Mouse (Mus musculus) lung, adult 2 months (tissue): Measurements from ENCODE around the gene Dok4. TPM values are rescaled to one million over a fixed set of nuclear protein-coding genes. Genes with fewer than 3 reads are reported as not detected.

Experiments
- DNase-seq: peaks from one replicate; pipeline ENCODE4 v3.0.0; 2022
- H3K4me1 ChIP-seq: fragments of 200-500 bp; 2 replicates; pipeline ENCODE4 v1.6.1; 2011; ENCODE audit warnings: low read length; ENCODE audit not compliant: control insufficient read depth, insufficient read depth
- H3K4me3 ChIP-seq: fragments of 200-500 bp; replicated peaks from 2 replicates; pipeline ENCODE3; 2011; ENCODE audit warnings: low read depth, mild to moderate bottlenecking, control low read depth, low read length; ENCODE audit errors: extremely low read depth
- CTCF ChIP-seq: fragments of 200-500 bp; IDR thresholded peaks from 2 replicates; pipeline ENCODE4 v1.5.1; 2011; ENCODE audit warnings: mild to moderate bottlenecking, low read length, control low read depth; ENCODE audit not compliant: insufficient read depth
- POLR2A ChIP-seq: fragments of 200-500 bp; IDR thresholded peaks from 2 replicates; pipeline ENCODE4 v1.6.1; 2011; ENCODE audit warnings: low read depth, mild to moderate bottlenecking, control low read depth, low read length, borderline replicate concordance; ENCODE audit errors: extremely low read depth
- WGBS: fragments of 180-500 bp; shearing (Covaris S2); methylation state at CpG from one replicate; pipeline ENCODE4 v1.1.7; 2018; 5-methylcytosine and 5-hydroxymethylcytosine counted together
- polyA plus RNA-seq: library from polyadenylated mRNA; depleted of rRNA; stranded (reverse); fragments of >200 nt; gene quantifications from 2 replicates; pipeline ENCODE4 v1.2.3, GENCODE M21; 2012

Gene Dok4
- polyA plus RNA-seq, 1 experiment: 39.6 TPM

DNA sequence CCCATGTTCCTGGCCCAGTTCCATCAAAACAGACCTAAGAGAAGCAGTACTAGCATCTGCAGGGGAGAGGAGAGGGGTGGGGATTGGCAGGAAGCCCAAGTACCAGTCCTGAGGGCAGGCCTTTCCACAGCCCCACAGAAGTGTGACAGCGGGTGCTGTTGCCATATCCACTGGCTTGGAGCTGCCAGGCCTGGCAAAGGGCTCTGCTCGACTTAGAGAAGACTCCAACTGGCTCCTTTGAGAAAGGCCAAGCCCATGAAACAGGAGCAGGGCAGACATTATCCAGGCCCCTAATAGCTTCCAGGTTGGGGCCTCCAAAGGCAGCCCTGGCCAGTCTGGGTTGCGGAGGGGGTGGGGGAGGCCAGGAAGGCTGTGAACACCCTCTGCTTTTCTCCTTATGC lies 38.6 kb upstream of the Dok4 start:
- WGBS: 30% methylated on average over 3 of the region's 3 CpGs
- no peak overlapping the region for H3K4me3 ChIP-seq
- H3K4me1 ChIP-seq: peaks cover 16% of the 10 kb centered on the region
- TF ChIP-seq POLR2A (no peak), CTCF (no peak)
- no peak for DNase-seq

DNA sequence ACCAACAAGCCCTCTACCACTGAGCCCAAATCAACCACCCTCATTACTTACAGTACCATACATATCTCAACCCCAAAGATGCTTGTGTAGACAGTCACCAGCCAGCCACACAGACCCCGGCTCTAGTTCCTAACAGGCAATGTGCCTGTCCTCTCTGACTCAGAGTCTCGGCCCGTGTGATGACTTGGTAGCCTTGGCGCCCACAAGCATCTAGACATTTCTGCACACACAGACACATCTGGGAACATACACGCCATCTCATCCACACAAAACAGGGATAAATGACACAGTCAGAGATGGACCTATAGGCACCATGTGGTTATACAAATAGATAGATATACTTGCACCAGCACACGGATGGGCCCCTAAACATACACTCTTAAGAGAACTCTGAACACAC lies 38.1 kb upstream of the Dok4 start:
- 78% methylated on average over 6 of the region's 6 CpGs for WGBS
- Histone ChIP-seq H3K4me3 (no peak overlapping the region), H3K4me1 (peaks cover 16% of the 10 kb centered on the region)
- TF ChIP-seq CTCF (no peak), POLR2A (no peak)
- no peak for DNase-seq

DNA sequence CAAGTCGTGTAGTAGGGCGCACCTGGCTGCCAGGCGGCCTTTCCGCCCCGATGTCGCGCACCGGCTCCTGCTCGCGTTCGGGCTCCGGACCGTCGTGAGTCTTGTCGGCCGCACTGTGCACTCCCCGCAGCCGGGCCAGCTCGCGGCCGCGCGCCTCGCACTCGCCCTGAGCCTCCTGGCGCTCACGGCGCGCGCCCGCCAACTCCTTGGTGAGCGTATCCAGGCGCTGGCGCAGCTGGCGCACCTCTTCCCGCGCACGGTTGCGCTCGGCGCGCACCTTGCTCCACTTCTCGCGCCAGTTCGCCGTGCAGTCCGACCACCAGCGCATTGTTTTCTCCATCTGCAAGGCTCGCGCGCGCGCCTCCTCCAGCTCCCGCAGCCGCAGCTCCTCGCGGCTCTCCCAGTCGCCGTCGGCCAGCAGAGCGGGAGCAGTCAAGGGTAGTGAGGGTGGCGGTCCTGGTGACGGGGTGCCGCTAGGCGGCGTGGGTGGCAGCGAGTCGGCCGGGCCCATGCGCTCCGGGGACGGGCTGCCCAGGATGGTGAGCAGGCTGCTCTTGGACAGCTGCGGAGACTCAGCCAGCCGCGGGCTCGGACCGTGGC lies 37.0 kb upstream of the Dok4 start:
- WGBS: 50% methylated on average over 77 of the region's 77 CpGs
- Histone ChIP-seq H3K4me1 (peaks cover 21% of the 10 kb centered on the region), H3K4me3 (peak overlapping the region; percentile 11)
- peak; percentile 70 for DNase-seq
- TF ChIP-seq POLR2A: no peak
- peak; percentile 32 for TF ChIP-seq CTCF

DNA sequence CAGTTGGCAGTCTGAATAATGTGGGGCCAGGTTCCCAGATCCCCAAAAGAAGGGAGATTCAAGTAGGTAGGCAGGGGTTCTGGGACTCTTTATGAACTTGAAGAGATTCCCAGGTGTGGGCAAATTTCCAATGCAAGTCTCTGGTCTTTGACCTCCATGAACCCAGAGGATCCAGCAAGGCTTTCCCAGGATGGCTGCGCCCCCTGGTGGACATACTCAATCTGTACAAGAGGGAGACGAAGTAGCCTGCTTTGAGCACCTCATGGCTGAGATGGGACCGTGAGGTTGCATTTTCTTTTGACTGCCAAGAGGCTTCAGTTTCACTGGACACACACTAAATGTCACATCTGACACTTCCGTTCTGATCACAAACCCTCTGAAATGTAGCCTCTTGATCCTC lies 32.7 kb upstream of the Dok4 start:
- no peak for TF ChIP-seq POLR2A
- peak; percentile 96 for TF ChIP-seq CTCF
- WGBS: 5% methylated on average over 4 of the region's 4 CpGs
- H3K4me3 ChIP-seq: no peak overlapping the region

DNA sequence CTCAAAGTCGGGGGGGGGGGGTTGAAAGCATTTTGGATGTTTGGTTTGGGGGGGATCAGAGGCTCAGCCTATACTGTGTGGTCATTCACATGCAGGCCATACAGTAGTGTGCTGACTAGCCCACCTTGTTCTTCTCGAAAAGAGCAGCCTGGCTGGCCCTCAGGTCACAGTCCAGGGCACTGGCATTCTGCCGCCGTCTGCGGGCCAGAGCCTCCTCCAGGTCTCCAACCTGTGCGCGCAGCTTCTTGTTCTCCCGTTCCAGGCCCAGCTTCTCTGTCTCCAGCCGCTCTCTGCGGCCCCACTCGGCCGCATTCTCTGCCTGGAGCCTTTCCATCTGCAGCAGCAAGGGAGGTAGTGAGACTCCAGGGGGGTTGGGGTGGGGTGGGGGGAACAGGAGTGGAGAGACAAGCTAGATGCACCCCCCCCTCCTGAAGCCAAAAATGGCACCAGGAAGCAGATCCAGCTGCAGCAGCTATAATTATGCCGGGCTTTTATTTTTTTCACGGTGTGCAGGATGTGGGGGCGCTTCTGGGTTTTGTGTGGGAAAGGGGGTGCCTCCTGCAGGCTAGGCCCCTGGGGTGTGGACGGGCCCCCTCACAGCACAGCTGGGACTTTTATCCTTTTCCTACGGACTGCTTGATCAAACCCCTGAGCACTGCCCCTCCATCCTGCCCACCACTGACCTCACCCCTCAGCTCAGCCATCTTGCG lies 31.6 kb upstream of the Dok4 start:
- WGBS: 71% methylated on average over 18 of the region's 18 CpGs
- TF ChIP-seq CTCF (no peak), POLR2A (no peak)
- Histone ChIP-seq H3K4me3 (no peak overlapping the region), H3K4me1 (peaks cover 26% of the 10 kb centered on the region)
- DNase-seq: no peak

More for the DNA sequence above, 32.7 kb upstream of the Dok4 start:
- peak; percentile 82 for DNase-seq
- H3K4me1 ChIP-seq: peaks cover 28% of the 10 kb centered on the region

DNA sequence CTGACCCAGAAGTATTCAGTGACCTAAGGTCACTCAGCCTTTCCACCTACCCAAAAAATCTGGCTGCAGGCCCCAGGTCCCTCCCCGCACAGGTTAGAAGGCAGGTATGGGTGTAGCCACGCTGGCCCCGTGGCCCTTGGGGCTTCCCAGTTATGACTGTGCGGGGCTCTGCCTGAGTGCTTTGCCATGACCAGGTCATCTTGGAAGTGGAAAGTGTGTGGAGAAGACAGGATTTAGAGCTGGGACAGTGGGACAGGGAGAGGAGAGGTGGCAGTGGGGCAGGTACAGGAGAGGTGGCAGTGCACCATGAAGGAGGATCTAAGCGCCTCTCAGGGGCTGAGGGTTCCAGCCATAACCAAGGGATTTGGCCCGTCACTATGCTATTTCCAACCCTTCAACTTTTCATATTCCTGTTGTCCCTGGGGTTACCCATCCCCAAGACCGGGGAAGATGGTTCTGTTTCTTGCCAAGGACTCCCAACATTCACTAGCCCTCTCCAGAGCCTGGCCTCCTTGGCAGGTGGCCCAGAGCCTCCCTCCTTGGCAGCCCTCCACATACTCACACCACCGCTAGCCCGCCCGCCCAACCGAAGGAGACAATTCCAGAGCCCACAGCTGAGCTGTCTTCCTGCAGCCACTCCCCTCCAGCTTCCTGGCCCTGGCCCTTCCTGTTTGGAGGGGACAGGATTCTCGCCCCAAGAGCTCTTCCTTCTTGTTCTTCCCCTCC lies 28.5 kb upstream of the Dok4 start:
- TF ChIP-seq CTCF (no peak), POLR2A (no peak)
- WGBS: 49% methylated on average over 12 of the region's 12 CpGs
- Histone ChIP-seq H3K4me3 (peak overlapping the region; percentile 40), H3K4me1 (peaks cover 30% of the 10 kb centered on the region)
- DNase-seq: peak; percentile 84

DNA sequence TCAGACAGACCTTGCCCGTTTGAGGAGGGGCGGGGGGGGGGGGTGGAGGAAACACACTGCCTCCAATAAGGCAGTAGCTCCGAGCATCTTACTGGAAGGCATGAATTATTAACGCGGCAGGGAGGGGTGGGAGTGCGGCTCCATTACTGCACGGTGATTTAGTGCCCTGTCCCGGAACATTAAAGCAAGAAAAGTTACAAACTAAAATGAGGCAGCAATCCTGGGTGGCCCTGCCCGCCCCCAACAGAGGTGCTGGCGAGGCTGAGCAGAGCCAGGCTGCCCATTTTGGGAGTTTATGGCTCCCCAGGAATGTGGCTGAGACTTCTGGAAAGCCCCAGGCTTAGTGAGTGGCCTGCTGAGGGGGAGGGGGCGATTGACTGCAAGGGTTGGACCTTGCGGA lies 27.6 kb upstream of the Dok4 start:
- Histone ChIP-seq H3K4me1 (peaks cover 29% of the 10 kb centered on the region), H3K4me3 (no peak overlapping the region)
- no peak for DNase-seq
- 77% methylated on average over 12 of the region's 12 CpGs for WGBS
- no peak for TF ChIP-seq POLR2A
- no peak for TF ChIP-seq CTCF

DNA sequence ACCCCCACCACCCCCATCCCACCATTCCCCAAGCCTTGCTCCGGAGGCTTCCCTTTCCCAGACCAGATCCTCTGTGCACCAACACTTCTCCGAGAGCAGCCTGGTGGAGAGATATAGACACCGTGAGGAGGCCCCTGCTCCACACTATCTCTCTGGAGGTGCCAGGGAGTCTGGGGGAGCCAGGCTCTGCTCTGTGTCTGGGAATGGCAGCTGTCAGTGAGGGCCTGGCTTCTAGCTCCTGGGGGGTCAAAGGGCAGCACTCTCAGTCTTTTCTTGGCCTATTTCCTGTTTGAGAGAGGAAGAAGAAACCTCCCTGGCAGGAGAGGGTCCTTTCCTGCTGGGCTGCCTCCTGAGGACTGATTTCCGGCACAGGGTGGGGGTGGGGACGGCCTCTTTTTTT lies 24.9 kb upstream of the Dok4 start:
- WGBS: 26% methylated on average over 5 of the region's 5 CpGs
- peaks cover 22% of the 10 kb centered on the region for H3K4me1 ChIP-seq
- no peak for DNase-seq
- no peak for TF ChIP-seq CTCF
- TF ChIP-seq POLR2A: no peak
- no peak overlapping the region for H3K4me3 ChIP-seq

DNA sequence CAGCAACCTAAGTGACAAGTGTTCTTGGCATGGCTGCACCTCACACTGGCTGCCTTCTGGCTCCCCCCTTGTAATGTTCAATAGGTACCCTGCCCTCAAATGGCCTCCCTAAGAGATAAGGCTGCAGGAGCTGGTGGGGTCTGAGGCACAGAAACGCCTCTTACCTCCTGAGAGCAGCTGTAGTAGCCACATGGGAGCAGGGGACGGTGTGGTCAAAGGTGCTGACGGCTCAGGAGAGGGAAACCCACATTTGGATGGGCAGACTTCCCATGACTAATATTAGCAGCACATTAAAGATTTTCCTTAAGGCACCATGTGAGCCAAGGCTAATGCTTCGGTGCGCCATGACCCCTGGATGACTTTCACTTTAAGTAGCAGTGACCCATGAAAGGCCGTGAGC lies 24.5 kb upstream of the Dok4 start:
- DNase-seq: no peak
- WGBS: 30% methylated on average over 6 of the region's 6 CpGs
- Histone ChIP-seq H3K4me1 (peaks cover 19% of the 10 kb centered on the region), H3K4me3 (no peak overlapping the region)
- no peak for TF ChIP-seq CTCF
- TF ChIP-seq POLR2A: no peak

DNA sequence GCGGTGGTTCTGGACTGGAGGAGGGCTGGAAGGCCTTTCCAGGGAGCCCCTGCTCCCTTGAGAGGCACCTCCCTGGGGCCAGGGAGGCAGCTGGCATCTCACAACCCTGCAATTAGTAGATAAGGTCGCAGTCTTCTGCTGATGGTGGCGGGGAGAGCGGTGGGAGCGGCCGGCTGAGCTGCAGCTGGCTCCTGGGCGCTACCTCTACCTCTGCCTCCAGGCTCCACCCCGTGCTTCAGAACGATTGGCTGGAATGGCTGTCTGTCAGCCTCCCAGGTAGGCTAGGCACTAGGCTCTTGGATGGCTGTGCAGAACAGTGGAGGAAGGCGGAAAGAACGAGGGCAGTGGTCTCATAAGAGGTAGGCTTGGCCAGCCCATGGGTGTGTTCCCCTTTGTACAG lies 23.1 kb upstream of the Dok4 start:
- peak; percentile 42 for DNase-seq
- TF ChIP-seq POLR2A (no peak), CTCF (no peak)
- Histone ChIP-seq H3K4me3 (no peak overlapping the region), H3K4me1 (peaks cover 10% of the 10 kb centered on the region)
- 43% methylated on average over 11 of the region's 11 CpGs for WGBS
